Comparison of ENCODE assay signal across 23 mouse cellular contexts in the genomic region with DNA sequence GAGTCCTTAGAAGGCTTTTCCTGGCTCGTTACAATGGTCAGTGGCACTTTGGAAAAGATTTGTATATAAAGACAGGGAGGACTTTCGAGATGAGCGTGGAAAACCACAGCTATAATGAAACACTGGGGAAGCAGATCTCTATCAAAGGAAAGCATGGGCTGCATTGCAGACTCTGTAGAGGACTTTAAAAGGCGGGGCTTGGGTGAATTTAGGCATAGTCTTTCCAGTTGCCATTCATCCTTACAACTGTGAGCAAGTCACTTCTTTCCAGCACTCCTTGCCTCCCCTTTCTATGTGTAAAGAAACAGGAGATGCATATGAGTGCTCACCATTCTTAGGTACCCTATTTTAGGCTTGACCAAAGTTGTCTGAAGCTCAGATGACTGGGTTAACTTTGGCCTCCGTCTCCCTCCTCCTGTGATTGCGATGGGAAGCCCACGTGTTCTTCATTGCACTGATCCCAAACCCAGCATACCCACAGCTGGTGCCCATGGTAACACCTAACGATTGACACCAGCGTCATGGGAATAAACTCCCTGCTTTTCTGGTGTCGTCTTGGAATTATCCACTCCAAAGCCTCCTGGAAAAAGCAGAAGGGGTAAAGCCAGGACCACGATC. TPM values are rescaled to one million over a fixed set of nuclear protein-coding genes. Genes with fewer than 3 reads are reported as not detected.
"Had no signal": no experiment of that assay in that cellular context is flagged by ENCODE, and none has a peak within 500 bp of the region (broad histone marks: within the 10 kb centered on the region; RNA-seq: fewer than 3 reads in every experiment).

No protein-coding gene starts in this region.

- H3K4me1 ChIP-seq: midbrain, embryonic 13.5 days; neural tube, embryonic 12.5 days had no signal

- H3K27me3 ChIP-seq: midbrain, embryonic 13.5 days; neural tube, embryonic 12.5 days had no signal

- ATAC-seq: midbrain, embryonic 13.5 days; midbrain, embryonic 16.5 days had no signal

- H3K36me3 ChIP-seq: midbrain, embryonic 10.5 days; midbrain, embryonic 13.5 days; neural tube, embryonic 12.5 days had no signal

- DNase-seq: lung, adult 18-20 months; lung, embryonic 14.5 days; lung, postnatal 10 days; lung, postnatal 4 days; right cerebral cortex, postnatal 14 days; right cerebral cortex, postnatal 4 days; thymus, adult 18-20 months; thymus, postnatal 14 days; thymus, postnatal 36 days had no signal

- H3K27ac ChIP-seq: midbrain, embryonic 10.5 days; midbrain, embryonic 13.5 days; neural tube, embryonic 12.5 days had no signal

- H3K4me3 ChIP-seq: midbrain, embryonic 10.5 days; midbrain, embryonic 13.5 days; myocyte; neural tube, embryonic 12.5 days had no signal

- H3K9ac ChIP-seq: lung, embryonic 14.5 days; midbrain, embryonic 13.5 days; neural tube, embryonic 12.5 days had no signal

- H3K9me3 ChIP-seq: midbrain, embryonic 10.5 days; midbrain, embryonic 13.5 days; neural tube, embryonic 12.5 days had no signal

- H3K4me2 ChIP-seq: lung, embryonic 14.5 days; midbrain, embryonic 13.5 days; neural tube, embryonic 12.5 days had no signal

RNA-seq across cellular contexts. Expression of gene Syce1l, which starts 13.8 kb away (rescaled TPM):
- total RNA-seq: megakaryocyte, adult 5-6 weeks; megakaryocyte-erythroid progenitor cell, adult 5-6 weeks; neutrophil, adult 5-6 weeks had no signal
- polyA plus RNA-seq: liver, embryonic 16.5 days; lung, embryonic 14.5 days; lung, embryonic 16.5 days; midbrain, embryonic 16.5 days; myocyte; neural tube, embryonic 12.5 days; neural tube, embryonic 14.5 days; small intestine, adult 2 months; stomach, embryonic 14.5 days; stomach, embryonic 16.5 days had no signal
